Mouse (Mus musculus) megakaryocyte-erythroid progenitor cell, adult 5-6 weeks (primary cell): ENCODE measurements around the gene Krr1. TPM values are rescaled to one million over a fixed set of nuclear protein-coding genes. Genes with fewer than 3 reads are reported as not detected.

ENCODE experiments used
- ATAC-seq: replicated peaks from 2 replicates; pipeline ENCODE4 v1.8.0; 2016; ENCODE audit warnings: mild to moderate bottlenecking, inconsistent platforms; ENCODE audit not compliant: severe bottlenecking, poor library complexity, low FRiP score, low TSS enrichment
- total RNA-seq, 2 experiments: library from RNA; stranded (forward) in 1 of 2; stranded (reverse) in 1 of 2; fragments of 200-1000, 215-1000 nt in 1 of 2; fragments of >200 nt in 1 of 2; fragmentation: Nextera tagmentation in 1 of 2; gene quantifications; 2 replicates each; pipeline ENCODE4 v1.2.3; 2014 to 2017

Krr1 gene
- 46.6 and 62.5 TPM in 2 replicates for total RNA-seq (2014; fragmentation: Nextera tagmentation)
- 66.1 and 67.9 TPM in 2 replicates for total RNA-seq (2017)

DNA sequence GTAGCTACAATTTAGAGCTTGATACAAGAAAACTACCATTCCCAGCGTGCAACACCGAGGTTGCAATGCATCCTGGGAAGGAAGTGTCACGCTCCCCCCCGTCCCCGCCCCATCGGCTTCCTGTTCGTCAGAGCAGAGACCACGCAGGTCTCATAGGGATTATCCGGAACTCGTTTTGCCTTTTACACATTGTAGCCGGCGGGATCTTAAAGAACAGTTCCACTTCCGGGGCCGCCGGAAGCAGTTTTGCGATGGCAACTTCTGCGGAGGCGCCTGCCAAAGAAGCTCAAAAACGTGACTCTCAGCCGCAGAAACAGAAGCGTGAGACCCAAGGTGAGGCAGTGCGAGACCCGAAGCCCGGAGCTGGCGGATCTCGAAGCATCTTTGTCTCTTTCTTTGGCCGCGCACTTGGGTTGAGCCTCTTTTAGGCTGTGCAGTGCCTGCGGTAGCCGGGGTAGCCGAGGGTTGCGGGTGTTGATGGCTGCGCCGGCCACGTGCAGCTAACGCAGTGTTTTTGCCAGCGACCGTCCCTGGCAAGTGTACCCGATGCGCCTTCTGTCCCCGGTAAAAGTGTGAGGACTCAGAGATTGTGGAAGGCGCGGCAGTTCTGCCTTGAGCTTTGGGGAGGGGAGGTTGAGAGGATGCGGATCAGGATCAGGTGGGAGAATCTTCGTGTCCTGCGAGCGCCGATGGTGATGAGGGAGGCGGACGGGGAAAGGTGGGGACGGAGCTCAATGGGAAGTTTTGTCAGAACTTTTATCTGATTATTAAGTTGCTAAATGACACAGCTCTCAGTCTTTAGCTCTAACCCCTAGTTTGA, at the start of gene Krr1:
Gene Krr1, plus strand, starts transcription at position 123 of the 820 bp plus-strand sequence.
- ATAC-seq, result peak; percentile 99

DNA sequence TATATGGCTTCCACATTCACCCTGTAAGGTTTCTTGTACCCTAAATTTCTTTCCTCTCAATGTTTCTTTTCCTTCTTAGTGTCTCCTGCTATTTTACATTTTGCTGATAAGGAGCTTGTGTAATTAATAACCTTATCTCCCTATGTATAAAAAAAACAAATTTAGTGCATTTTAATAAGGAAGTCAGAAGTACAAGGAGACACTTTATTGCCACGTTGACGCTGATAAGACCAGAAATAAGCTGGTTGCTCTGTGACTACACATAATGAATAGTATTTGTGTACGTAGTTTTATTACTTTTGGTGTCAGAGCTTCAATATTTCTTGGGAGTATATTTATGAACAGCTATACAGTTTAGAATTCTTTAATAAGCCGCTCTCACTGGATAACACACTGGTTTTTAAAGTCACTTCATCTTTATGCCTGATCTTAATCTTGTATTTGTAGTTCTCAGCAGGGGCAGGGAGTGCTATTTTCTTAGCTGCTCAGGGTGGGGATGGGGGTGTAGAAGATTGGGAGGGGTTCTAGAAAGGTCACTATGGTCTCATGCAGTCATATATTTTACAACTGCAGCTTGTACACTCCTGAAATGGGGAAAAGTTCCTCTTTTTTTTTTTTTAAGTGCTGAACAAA, 48.8 kb upstream of the Krr1 start:
- ATAC-seq, result no peak

DNA sequence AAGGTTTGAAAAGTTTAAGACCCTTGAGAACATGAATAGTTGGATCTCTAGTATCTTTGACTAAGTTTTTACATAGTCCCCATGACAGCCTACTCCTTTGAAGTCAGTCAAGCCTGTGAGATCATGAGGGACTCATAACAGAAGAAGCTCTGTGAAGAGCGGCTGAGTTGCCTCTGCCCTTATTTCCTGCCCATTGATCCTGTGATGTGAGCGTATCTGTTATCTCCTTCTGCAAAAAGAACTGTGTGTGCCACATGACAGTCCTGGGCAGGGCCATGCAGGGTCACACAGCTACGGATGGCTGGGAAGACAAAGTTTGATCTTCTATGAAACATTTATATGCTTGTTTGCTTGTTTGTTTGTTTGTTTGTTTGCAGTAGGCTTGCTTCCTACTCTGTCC, 48.3 kb upstream of the Krr1 start:
- peak; percentile 72 for ATAC-seq

DNA sequence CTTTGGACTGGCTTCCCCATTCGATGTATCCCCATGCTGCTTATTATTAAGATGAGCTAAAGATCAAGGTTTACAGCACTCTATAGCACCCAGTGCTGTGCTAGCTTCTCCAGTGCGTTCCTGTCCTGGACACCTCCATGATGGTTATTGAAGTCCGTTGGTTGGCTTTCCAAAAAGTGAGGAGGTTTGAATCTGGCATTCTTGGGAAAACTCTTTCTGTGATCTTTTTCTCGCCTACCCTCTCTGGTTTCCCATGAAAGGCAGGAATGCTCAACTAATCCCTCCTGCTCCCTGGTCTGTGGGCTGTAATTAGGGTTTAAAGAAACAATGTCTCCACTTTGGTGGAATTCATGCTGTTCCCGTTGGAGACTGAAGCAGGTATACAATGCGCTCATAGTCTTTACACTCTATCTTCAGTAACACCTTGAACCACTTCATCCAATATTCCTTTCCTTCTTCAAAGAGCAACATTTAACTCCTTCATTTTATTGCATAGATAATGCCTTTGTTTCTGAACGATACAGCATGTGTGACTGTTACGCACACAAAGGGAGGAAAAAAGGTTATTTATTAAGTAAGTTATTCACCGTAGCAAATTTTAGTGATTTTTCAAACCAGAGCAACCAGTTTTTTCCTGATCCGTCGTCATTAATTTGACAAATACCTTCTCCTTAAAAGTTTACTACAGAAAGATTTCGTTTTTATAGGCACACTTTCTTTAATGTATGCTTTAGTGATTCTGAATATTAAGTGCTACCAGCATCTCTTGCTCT, 47.6 kb upstream of the Krr1 start:
- ATAC-seq, result no peak

DNA sequence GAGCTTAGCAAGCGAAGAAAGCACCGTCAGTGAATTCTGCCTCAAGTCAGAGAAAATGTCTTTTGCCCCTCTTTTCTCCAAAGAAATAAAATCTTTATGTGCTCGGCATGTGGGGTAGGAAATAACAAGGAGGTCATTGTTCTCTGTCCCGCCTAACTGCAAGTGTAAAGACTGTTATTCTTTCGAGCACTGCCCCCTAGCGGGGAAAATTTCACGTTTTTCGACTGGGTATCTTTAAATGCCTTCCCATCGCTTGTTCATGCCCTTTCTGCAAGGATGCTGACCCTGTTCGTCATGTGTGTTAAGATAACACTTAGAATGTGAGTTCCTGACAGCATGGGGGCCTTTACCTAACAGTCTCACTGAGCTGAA, 47.0 kb upstream of the Krr1 start:
- peak; percentile 74 for ATAC-seq

DNA sequence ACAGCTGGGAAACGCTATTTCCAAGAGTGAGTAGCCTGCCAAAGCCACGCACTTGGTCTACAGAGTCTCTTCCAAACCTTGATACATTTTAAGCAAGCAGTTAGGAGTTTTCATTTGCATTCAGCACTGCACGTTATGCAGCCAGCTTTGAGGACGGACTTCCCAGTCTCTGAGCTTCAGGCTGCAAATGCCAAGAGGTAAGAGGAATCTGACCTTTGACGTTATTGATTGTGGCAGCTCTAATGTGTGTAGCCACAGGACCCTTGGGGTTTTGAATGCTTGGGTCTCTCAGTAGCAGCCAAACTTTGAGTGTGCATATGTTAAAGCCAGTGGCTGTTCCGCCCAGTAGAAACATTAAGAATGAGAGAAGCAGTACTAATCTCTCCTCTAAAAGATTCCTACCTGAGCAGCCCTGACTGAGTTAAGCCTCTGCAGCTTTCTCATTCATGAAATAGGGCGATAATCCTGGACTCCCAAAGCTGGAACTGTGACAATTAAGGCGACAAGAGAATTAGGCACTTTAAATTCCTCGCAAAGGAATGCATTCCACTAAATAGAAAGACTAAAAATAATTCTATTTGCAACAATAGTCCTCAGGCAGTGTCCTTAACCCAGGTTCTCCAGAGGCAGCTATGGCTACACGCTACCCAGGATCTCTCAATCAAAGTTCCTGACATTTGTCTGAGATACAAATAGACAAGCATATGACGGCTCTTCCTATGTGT, 39.7 kb upstream of the Krr1 start:
- ATAC-seq, result no peak

DNA sequence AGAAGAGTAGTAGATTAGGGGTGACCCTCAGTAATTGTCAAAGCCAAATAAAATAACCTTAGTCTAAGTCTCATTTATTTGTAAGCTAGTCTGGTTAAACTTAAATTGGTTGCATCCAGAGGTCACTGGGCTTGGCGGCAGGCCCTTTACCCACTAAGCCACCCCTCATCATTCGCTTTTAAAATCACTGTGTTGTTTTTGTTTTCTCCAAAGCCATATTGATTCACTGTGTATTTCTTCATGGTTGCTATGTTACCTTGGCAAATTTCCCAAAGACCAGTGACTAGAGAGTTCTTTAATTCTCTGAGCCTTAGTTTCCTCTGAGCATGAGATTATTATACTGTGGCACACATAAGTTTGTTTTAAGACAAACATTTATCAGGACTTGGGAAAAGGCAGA, 37.3 kb upstream of the Krr1 start:
- ATAC-seq, result no peak

DNA sequence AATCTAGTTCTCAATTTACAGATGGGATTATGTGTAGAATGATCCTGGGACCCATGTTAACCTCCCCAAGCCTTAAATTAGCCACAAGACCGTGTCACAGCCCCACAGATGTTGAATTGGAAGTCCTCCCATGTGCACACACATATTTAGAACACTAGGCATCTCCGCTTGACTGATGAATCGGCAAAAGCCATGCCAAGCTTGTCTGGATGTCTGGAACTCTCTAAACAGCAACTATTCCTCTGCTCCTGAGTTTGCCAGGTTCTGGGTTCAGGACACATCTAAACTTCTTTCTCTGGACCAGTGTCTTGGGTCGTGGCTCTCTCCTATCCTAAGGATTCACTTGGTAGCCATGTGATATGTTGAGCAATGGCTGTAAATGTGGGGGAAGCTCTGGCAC, 36.4 kb upstream of the Krr1 start:
- no peak for ATAC-seq

DNA sequence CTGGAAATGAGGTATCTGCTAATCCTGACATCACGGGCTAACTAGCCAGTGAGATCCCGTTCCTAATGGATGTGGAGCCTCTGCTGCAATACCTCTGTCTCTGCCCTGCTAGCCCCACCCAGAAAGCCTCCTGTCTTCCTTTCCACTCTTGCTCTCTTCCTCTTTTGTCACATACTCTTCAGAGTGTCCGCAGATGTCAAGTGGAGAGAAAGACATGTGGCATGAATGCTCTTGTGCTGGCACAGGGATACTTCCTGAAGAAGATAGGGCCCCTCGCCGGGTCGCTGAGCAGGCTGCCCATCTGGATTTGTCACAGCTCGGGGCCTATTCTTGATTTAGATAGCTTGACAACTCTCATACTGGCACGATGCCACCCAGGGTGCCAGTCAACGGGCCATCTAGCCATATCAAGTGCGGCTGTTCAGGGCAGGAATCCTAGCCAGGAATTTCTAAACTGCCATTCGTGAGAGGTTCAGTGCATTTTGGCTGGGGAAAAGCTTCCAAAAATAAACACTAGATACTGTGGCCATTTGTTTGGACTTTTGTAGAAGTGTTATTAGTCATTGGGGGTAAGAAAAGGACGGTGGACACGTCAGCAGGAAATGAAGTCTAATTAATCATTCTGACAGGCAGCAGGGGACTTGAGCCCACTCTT, 35.8 kb upstream of the Krr1 start:
- ATAC-seq, result peak; percentile 53

DNA sequence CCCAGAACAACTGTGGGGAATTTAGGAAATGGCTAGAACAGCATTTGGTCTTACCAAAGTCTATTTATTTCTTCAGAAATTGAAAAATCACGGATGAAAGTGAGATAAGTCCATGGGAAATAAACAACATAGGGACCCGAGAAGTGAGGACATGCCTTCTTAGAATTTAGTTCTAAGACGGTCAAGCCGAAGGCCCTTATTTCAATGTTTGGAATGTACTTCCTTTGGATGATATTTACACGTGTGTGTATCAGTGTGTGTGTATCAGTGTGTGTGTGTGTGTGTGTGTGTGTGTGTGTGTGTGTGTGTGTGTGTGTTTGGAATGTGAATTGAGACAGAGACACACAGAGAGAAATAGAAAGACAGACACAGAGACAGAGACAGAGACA, 35.3 kb upstream of the Krr1 start:
- ATAC-seq, result no peak

DNA sequence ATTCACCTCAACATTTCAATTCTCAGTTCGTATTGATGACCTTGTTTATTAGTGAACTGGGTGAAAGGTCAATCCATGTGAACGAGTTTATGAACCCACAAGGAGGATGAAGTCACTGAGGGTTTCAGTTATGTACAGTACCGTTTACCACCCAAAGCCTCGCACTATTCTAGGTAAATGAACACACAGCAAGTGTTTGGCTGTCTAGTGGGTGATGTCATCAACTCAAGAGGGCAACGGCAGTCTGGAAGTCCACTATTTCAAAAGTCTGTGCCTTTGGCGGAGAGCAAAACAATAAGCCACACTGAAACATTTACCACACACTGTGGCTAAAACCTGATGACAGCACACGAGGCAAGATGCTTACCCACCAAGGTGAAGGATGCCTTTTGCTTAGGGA, 29.4 kb upstream of the Krr1 start:
- ATAC-seq, result no peak

DNA sequence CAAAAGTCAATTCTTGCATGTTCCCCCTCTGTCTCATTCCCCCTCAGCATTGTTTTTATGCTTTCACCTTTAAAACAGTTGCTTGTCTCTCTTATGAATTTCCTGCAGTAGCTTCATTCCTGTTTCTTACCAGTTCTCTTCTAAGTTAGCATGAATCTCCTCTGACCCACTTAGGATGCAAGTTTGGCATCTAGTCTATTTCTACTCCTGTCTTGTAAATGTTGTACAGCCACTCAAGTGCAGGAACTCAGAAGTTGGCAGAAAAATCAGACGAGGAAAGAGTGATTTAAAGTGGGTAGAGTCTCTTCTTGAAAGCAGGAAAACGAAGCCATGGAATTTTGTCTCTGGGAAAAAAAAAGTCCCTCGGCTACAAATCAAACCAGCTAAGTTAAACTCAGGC, 26.9 kb upstream of the Krr1 start:
- no peak for ATAC-seq

DNA sequence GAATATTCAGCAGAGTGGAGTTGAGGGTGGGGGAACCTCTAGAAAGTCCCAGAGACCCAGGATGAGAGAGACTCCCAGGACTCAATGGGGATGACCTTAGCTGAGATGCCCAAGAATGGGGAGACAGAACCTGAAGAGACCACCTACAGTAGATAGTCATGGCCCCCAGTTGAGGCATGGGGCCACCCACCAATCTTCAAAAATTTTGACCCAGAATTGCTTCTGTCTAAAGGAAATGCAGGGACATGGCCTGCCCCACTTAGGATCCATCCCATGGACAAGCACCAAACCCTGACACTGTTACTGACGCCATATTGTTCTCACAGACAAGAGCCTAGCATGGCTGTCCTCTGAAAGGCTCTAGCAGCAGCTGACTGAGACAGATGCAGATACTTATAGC, 24.4 kb upstream of the Krr1 start:
- no peak for ATAC-seq

DNA sequence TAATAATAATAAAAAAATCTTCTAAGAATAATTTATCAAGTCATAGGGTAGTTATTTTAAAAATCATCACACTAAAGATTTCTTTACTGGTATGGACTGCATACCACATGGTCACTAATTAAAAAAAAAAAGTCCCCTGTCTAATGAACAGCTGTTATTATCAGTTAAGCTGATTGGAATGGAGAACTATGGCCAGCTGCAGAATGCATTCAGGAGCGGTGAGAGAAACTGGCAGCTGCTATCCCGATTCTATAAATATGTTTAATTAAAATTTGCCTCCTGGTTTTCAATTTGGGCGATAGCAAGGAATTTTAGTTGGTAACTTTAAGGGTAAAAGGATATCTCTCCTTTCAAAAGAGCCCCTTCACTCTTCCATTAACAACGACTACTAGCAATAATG, 23.5 kb upstream of the Krr1 start:
- no peak for ATAC-seq

DNA sequence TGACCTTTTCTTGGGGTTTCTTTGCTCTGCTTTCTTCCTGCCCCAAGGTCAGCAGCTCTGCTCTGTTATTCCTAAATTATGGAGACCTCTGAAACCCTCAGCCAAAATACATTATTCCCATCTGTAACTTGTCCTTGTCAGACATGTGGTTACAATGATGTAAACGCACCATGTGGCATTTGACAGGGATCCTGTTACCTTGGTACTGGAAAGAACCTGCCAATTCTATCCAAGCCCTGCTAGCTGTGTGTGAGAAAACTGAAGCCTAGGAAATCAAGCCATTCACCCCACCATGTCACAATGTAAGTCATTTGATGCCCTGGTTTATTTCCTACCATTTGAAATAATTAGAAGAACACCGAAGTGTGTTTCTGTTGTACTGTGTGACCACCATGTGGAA, 16.6 kb upstream of the Krr1 start:
- ATAC-seq, result no peak

DNA sequence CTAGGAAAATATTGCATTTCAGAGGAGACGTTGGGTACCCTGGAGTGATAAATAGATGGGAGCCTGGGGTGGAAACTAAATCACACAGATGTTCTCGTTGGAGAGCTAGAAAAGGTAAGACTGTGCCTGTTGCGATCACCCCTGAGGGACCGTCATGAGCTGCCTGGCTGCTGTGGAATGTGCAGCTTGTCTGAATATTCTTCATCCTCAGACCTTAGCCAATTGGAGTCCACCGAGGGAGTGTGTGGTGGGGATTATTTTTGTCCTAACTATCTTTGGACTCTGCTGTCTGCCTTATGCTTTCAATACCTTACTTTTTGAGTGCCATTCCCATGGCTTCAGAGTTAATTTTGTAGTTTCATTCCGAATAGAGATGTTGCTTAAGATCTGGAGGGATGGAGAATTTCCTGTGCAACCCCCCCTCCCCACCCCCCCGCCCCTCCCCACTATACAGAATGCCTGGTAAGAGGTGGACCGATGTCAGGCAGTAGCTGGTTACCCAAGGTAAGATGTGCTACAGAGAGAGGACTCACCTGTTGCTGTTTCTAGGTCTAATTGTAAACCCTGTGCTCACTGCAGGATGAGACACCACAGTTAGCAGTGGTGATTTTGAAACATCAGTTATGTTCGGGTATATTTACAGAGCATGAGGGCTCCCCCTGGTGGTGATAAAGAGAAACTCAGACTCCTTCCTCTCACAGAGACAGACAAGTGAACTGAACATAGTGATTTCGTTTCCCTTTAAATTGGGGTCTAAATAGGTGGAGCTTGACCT, 15.0 kb upstream of the Krr1 start:
- ATAC-seq, result peak; percentile 87

DNA sequence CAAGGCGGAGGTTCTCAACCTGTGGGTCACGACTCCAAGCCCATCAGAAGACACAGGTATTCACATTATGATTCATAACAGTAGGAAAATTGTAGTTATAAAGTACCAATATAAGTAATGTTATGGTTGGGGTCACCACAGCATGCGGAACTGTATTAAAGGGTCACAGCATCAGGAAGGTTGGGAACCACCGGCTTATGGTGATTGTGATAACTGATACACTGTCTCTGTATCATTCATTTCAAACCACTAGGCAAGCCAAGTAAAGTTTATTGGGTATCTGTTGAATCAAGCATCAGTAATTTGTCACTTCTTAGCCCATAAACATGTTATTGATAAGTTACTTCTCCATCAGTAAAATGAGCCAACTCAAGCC, 14.4 kb upstream of the Krr1 start:
- no peak for ATAC-seq

DNA sequence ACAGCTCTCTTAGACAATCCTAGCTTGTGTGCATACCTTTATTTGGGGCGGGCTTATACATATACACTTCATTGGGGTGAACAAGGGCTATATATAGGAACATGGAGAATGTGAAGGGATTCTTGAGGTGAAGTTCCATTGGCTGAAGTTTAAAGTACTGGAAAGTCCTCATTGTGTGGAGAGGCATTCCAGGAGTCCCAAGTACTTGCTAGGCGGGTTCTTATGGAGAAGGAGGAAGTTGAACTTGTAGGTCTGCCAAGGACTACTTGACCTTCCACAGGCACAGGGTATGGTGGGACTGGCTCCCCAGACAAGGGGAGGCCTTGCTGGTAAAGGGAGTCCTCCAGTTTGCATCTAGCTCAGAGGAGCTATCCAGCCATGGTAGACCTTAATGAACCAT, 13.1 kb upstream of the Krr1 start:
- ATAC-seq, result no peak

DNA sequence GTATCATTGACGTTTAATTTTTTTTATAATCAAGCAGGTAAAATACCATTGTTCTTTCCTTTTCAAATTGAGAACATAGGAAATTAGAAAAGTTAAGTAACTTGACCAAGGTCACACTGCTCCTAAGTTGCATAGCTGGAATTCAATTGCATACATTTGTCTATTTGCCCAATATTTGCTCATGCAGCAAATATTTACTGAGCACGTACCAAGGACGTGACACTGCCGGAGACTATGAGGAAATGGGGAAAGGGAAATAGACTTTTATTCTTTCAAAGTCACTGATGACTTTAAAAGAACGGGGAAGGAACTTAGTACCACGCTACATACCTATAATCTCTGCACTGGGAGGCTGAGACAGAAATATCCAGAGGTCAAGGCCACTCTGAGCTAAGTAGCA, 12.0 kb upstream of the Krr1 start:
- no peak for ATAC-seq
